Mouse (Mus musculus): ENCODE measurements around the gene Ppcs. TPM values are rescaled to one million over a fixed set of nuclear protein-coding genes. Genes with fewer than 3 reads are reported as not detected.

The Ppcs gene
- total RNA-seq (2021) (10 to 100 TPM; 28.9 to 55.6 TPM), polyA plus RNA-seq (2012; rRNA removed) (60.9 and 75.8 TPM in 2 replicates)
- long read RNA-seq, transcript Ppcs-201 (3 exons, 1,443 nt): major isoform, 83 of 89 reads
- long read RNA-seq, partial matches to known transcripts: 1 of 89 reads
- long read RNA-seq, other reads (novel, unspliced or antisense): 2 of 89 reads

DNA sequence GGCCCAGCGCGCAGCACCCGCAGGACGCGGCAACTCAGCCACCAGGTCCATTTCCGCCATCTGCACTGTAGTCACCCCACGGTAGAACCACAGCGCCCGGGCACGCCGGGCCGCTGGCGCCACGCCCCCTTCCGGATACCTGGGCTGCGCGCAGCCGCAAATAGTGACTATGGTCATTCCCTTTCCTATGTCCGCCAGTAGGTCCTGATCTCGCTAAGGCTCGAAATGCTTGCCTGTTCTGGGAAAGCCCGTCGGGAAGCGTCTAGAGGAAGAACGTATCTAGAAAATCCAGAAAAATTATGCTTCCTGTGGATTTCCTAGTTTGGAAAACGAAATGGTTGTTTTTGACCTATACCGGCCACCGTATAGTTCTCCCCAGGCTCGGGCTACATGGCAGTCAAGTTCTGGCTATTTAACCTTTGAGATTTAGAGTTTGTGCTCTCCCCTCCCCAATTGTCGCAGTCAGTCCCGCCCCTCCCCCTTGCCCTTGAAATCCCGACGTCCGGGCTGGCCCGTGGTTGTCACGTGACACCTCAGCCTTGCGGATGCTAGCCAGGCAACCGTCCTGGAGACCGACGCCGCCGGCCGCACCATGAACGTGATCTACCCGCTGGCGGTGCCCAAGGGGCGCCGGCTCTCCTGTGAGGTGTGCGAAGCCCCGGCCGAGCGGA is at the start of gene Ppcs, which contains the start of gene Zmynd12:
Gene Ppcs, minus strand, starts transcription at position 127 of the 671 bp plus-strand sequence.
Gene Zmynd12, plus strand, starts transcription at position 521 of the 671 bp plus-strand sequence.
- peak; percentile 96 for DNase-seq

DNA sequence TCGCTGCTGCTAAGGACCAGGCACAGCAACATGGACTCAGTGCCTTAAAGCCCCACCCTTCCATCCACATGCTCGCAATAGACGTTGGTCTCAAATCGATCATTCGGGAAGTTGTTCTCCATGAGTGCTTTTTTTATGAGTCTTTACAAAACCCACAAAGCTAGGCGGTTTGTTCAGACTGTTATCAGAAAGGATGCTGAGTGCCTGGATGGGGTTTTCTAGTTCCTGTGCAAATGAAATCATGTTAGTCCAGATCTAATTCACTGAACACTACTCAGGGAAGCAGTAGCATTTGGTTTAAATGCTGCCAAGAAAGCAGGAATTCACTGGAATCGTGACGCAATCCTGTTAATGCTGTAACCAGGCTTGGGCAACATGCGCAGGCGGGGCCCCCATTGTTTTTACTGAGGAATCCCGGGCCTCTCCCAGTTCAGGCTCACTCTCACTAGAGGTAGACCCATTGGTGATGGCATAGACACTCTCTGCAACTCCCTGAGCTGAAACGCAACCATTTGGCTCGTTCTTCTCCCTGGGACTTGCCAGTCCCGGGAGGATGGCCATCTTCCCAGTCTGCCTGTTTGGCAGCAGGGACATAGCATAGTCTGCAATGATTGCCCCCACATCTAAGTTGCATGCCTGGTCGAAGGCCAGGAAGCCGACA is 45.6 kb upstream of the Ppcs start:
- DNase-seq: peak; percentile 31

GRCm38 (mm10) chr4:119465841-119466240 is 43.6 kb upstream of the Ppcs start:
- no peak for DNase-seq

DNA sequence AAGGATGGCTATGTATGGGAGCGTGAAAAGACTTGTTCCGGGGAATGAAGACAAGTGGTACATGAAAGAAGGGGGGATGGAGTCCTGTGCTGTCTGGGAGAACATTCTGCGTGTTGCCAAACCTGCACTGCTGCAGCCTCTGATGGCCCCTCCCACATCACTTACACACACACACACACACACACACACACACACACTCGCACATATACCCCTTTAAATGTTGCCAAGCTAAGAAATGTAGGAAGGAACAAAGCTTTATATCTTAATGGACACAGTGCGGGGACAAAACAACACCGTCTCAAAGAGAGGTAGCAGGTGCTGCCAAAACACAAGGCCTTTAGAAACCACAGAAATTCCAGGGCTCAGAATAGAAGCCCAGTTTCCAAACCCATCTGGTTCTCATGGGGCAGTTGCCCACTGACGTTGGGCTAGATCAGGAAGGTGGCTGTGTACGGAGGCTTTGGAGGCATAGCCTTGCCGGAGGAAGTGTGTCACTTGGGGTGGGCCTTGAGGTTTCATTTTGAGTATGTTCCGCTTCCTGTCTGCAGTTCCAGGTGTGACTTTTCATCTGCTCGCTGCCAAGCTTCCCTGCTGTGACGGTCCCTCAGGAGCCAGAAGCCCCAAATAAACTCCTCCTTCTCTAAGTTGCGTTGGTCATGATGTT is 41.7 kb upstream of the Ppcs start:
- no peak for DNase-seq

- DNase-seq: peak; percentile 57
Observed at GRCm38 (mm10) chr4:119462858-119463755, 40.9 kb upstream of the Ppcs start.

DNA sequence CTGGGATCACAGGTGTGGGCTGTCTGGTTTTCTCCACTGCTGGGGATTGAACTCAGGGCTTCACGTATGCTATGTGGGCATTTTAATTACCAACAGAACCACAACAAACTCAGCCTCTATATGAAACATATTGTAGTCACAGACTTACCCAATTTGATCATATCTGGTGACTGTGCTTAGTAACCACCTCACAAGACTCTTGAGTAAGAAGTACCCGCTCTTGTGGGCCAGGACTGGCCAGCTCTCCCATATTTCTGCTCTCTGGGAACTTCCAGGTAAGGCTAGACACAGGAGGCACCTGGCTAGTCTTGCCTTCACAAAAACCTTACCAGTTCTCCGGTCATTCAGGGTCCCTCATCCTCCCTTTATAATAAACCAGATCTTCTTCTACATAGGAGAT is 40.2 kb upstream of the Ppcs start:
- DNase-seq: no peak

GRCm38 (mm10) chr4:119460728-119461141 is 38.5 kb upstream of the Ppcs start:
- DNase-seq: no peak

DNA sequence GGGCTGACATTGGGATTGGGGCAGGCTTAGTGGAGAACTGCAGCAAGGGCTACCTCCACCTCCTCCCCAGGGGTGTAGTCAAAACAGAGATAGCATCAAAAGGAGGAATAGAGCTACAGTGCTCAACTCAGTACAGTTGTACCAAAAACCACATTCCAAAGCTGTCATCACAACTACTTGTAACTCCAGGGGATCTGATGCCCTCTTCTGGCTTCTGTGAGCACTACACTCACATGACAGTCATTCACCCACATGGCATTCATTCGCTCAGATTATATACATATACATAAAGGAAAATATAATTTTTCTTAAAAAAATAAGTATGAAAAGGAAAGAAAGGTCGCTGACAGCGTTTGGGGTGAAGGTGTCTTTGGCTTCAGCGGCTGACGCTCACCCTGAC is 38.1 kb upstream of the Ppcs start:
- peak; percentile 16 for DNase-seq

GRCm38 (mm10) chr4:119453533-119453932 is 31.3 kb upstream of the Ppcs start:
- DNase-seq: no peak

DNA sequence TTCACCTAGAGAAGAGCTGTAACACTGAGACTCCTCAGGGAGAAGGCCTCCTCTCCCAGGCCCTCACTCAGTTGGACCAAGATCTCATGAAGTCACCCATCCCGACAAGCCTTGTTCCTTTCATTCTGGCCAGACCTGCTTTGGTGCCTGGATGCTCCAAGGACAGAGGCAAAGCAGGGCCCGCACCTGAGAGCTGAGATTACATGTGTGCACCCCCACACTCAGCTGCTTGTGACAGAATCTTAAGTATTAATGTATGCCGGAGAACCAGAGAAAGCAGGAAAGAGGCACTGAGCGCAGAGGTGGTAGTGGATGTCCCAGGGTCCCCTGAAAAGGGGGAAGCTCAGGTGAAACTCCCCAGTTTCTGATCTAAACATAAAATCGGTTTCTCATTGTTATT is 30.9 kb upstream of the Ppcs start:
- no peak for DNase-seq

GRCm38 (mm10) chr4:119450436-119450835 is 28.2 kb upstream of the Ppcs start:
- no peak for DNase-seq

DNA sequence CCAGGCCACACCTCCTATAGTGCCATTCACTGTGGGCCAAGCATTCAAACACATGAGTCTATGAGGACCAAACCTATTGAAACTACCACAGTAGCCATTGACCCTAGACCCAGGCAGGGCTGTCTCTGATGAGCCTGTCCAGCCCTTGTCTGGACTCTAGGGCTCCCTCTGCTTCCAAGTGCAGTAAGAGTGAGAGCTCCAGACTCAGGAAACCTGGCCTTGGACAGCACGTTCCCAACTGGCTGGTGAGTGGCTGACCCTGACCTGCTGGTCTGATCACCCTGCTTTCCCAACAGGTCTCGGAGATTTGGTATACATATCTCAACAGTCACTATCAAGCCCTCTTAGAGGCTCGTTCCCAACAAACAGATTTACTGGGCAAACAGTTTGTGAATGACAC is 25.6 kb upstream of the Ppcs start:
- peak; percentile 67 for DNase-seq

DNA sequence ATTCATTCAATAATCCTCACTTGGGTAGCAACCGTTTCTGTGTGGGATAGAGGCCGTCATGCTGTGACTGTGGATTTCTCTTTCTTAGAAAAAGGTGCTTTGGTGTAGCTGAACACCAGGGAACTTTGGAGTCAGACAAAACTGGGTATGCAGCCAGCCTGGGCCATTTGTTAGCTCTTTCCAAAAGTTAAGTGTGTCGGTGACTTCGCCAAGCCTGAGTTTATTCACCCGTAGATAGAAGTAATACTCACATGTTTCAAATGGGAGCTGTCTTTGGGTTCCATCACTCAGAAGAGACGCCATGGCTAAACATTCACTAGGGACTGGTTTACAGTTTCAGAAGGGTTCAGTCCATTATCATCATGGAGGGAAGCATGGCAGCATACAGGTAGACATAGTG is 25.0 kb upstream of the Ppcs start:
- DNase-seq: no peak

DNA sequence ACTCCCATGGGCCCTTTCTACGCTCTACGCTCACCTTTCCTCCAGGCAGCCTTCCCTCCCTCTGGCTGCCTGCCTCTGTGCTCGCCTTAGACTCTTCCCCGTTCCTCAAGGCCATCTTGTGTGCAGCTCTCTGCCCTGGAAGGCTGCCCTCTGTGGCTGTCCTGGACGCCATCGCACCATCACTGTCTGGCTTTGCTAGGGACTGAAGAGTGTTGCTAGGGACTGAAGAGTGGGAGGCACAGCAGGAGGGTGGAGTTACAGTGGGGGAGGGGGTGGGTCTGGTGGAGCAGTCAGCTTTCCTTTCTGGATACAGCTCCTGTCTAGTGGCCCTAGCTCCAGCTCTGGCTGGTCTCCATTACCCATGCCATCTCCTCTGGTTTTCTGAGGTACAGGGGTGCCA is 20.3 kb upstream of the Ppcs start:
- DNase-seq: peak; percentile 50

DNA sequence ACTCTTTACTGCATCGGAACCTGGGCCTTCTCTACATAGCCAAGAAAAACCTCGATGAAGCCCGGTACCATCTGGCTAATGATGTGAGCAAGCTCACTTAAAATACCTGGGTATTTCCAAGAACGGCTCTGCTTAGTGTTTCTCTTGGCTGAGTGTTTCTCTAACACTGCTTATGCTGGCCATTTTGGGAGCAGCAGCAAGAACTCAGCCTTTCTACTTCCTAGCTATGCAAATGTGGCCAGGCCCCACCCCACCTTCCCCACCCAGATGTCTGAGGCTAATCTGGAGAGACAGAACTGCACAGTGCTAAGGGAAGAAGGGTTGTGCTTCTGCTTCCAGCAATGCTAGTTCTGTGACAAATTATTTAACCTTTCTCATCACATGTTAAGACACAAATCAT is 19.6 kb upstream of the Ppcs start:
- no peak for DNase-seq

GRCm38 (mm10) chr4:119437936-119438335 is 15.7 kb upstream of the Ppcs start:
- no peak for DNase-seq

- peak; percentile 61 for DNase-seq
Observed at GRCm38 (mm10) chr4:119430678-119431077, 8.5 kb upstream of the Ppcs start.

DNA sequence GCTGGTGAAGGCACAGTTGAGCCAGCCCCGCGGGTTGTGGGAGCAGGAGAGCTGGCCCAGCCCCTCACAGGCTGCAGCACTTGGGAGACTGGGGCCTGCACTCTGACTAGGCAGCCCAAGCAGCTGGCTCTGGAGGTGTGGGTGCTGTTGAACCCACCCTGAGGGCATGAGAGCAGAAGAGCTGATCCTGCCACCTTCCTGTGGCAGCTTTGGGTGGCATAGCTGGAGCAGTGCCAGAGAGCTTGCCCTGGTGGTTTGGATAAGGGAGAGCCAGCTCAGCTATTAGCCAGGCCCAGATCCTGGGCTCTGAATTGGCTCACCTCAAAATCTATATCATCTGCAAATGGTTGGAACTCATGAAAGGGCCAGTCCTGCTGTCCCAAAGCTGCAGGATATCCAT is 5.5 kb upstream of the Ppcs start:
- DNase-seq: peak; percentile 51

DNA sequence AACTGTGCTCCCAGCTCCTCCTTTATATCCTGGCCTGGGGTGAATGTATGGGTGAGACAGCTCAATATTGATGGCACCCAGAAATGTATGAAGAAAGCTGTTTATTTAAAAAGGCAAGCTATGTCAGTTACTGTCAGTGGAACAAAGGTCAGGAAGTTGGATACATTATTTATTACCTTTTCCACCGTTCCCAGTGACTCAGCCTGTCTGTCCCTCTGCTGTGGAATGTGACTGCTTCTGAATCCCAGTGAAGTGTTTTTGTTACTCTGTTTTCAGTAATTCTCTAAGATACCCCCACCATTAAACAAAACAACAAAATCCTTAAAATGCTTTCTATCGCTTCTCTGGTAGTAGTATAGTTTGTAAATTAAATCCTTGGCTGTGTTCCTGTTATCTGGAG is 3.4 kb upstream of the Ppcs start:
- no peak for DNase-seq

- DNase-seq: no peak
Observed at GRCm38 (mm10) chr4:119425077-119425476, 2.9 kb upstream of the Ppcs start.

DNA sequence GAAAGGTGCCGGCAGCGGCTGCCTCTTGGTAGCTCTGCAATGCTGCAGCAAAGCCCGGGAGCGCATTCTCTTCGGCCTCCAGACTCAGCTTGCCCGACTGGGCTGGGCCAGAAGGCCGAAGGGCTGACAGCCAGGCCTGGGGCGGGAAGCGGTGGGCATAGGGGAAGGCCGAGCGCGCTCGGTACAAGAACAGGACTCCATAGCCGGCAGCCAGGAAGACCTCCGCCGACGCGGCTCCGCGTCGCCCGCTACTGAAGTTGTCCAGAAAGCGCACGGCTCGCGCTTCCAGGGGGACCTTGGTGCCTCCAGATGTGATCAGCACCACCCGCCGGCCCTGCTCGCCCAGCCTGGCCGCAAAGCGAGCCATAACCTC is 313 bp downstream of the Ppcs start:
- no peak for DNase-seq

- peak; percentile 61 for DNase-seq
Observed at GRCm38 (mm10) chr4:119421191-119421590, 1.0 kb downstream of the Ppcs start.

Measured in adrenal gland, adult 2 months (tissue).